Mouse (Mus musculus) midbrain, embryonic 11.5 days (tissue): ENCODE measurements around the gene Kcnh7. TPM values are rescaled to one million over a fixed set of nuclear protein-coding genes. Genes with fewer than 3 reads are reported as not detected.

Experiments used
- ATAC-seq: fragments of 200-750 bp; cut with Nextera tagmentation; 2 replicates; pipeline ENCODE4 v1.8.0; 2017; ENCODE audit warnings: moderate TSS enrichment, moderate library complexity; ENCODE audit not compliant: low FRiP score
- DNase-seq: peaks from one replicate; pipeline ENCODE4 v3.0.0; 2015; ENCODE audit warnings: low spot score; ENCODE audit errors: missing footprints
- H3K27ac ChIP-seq: fragments of 300-500 bp; sonication (generic); 2 replicates; pipeline ENCODE4 v1.5.1; 2014; ENCODE audit warnings: low read depth, low read length
- H3K27me3 ChIP-seq: fragments of 300-500 bp; sonication (generic); 2 replicates; pipeline ENCODE4 v1.6.1; 2014; ENCODE audit warnings: mild to moderate bottlenecking, low read length, moderate library complexity, mixed read lengths; ENCODE audit not compliant: control insufficient read depth, insufficient read depth
- H3K36me3 ChIP-seq: fragments of 300-500 bp; sonication (generic); 2 replicates; pipeline ENCODE4 v1.6.1; 2014; ENCODE audit warnings: mild to moderate bottlenecking, low read length, moderate library complexity, mixed read lengths; ENCODE audit not compliant: control insufficient read depth, insufficient read depth
- H3K4me1 ChIP-seq: fragments of 300-500 bp; sonication (generic); 2 replicates; pipeline ENCODE4 v1.6.1; 2014; ENCODE audit warnings: low read length; ENCODE audit not compliant: control insufficient read depth, insufficient read depth
- H3K4me2 ChIP-seq: fragments of 300-500 bp; sonication (generic); 2 replicates; pipeline ENCODE4 v1.6.1; 2014; ENCODE audit warnings: mild to moderate bottlenecking, moderate library complexity
- H3K4me3 ChIP-seq: fragments of 300-500 bp; sonication (generic); 2 replicates; pipeline ENCODE4 v1.5.1; 2014; ENCODE audit warnings: low read depth, low read length
- H3K9ac ChIP-seq: fragments of 300-500 bp; sonication (generic); 2 replicates; pipeline ENCODE4 v1.6.1; 2014; ENCODE audit warnings: low read length
- H3K9me3 ChIP-seq: fragments of 300-500 bp; sonication (generic); 2 replicates; pipeline ENCODE4 v1.6.1; 2016; ENCODE audit warnings: low read length; ENCODE audit not compliant: control insufficient read depth
- WGBS: fragments of 180-500 bp; shearing (Covaris S2); extraction: QIAGEN DNeasy Blood & Tissue Kit; methylation state at CpG from one replicate; pipeline ENCODE4 v1.1.7; 2014; 5-methylcytosine and 5-hydroxymethylcytosine counted together
- polyA plus RNA-seq: library from polyadenylated mRNA; unstranded; fragments of >200 nt; fragmentation: Nextera tagmentation; extraction: Ambion mirVana; gene quantifications from 2 replicates; pipeline ENCODE4 v1.2.1, GENCODE M21; 2014

Gene Kcnh7
- polyA plus RNA-seq, 1 experiment from 2014 or later = 0.92 TPM

- Histone ChIP-seq H3K9me3 (no peaks in the 10 kb centered on the region), H3K27ac (no peak overlapping the region), H3K27me3 (no peaks in the 10 kb centered on the region), H3K4me1 (no peaks in the 10 kb centered on the region), H3K4me3 (no peak overlapping the region), H3K4me2 (no peak overlapping the region), H3K9ac (no peak overlapping the region), H3K36me3 (no peaks in the 10 kb centered on the region)
- 91% methylated on average over 4 of the region's 4 CpGs for WGBS
- DNase-seq (no peak), ATAC-seq (no peak)
These were observed 174.9 kb downstream of the Kcnh7 start for GRCm38 (mm10) chr2:63009141-63009540.

GRCm38 (mm10) chr2:63002784-63003183 lies 181.3 kb downstream of the Kcnh7 start:
- Histone ChIP-seq H3K4me3 (no peak overlapping the region), H3K9me3 (no peaks in the 10 kb centered on the region), H3K4me2 (no peak overlapping the region), H3K4me1 (no peaks in the 10 kb centered on the region), H3K27ac (no peak overlapping the region), H3K36me3 (no peaks in the 10 kb centered on the region), H3K9ac (no peak overlapping the region), H3K27me3 (no peaks in the 10 kb centered on the region)
- DNase-seq (no peak), ATAC-seq (no peak)
- 89% methylated on average over 1 of the region's 1 CpGs for WGBS

GRCm38 (mm10) chr2:62997692-62998091 lies 186.4 kb downstream of the Kcnh7 start:
- Histone ChIP-seq H3K9ac (no peak overlapping the region), H3K9me3 (no peaks in the 10 kb centered on the region), H3K4me3 (no peak overlapping the region), H3K36me3 (no peaks in the 10 kb centered on the region), H3K4me2 (no peak overlapping the region), H3K4me1 (no peaks in the 10 kb centered on the region), H3K27ac (no peak overlapping the region), H3K27me3 (no peaks in the 10 kb centered on the region)
- whole genome bisulfite sequencing = 91% methylated on average over 2 of the region's 2 CpGs
- ATAC-seq = no peak
- DNase-seq = no peak

GRCm38 (mm10) chr2:62988616-62989015 lies 195.5 kb downstream of the Kcnh7 start:
- H3K27me3 ChIP-seq = no peaks in the 10 kb centered on the region
- DNase-seq (no peak), ATAC-seq (no peak)
- H3K27ac ChIP-seq = no peak overlapping the region
- H3K4me2 ChIP-seq = no peak overlapping the region
- H3K36me3 ChIP-seq = no peaks in the 10 kb centered on the region
- H3K9me3 ChIP-seq = no peaks in the 10 kb centered on the region
- no peak overlapping the region for H3K9ac ChIP-seq
- H3K4me1 ChIP-seq = no peaks in the 10 kb centered on the region
- H3K4me3 ChIP-seq = no peak overlapping the region

- no peaks in the 10 kb centered on the region for H3K36me3 ChIP-seq
- no peak overlapping the region for H3K9ac ChIP-seq
- H3K4me3 ChIP-seq = no peak overlapping the region
- H3K4me2 ChIP-seq = no peak overlapping the region
- ATAC-seq (no peak), DNase-seq (no peak)
- H3K9me3 ChIP-seq = no peaks in the 10 kb centered on the region
- no peak overlapping the region for H3K27ac ChIP-seq
- WGBS = 54% methylated on average over 2 of the region's 2 CpGs
- no peaks in the 10 kb centered on the region for H3K27me3 ChIP-seq
- no peaks in the 10 kb centered on the region for H3K4me1 ChIP-seq
These were observed 200.2 kb downstream of the Kcnh7 start for GRCm38 (mm10) chr2:62983936-62984335.

- Histone ChIP-seq H3K4me1 (no peaks in the 10 kb centered on the region), H3K27ac (no peak overlapping the region), H3K4me3 (no peak overlapping the region), H3K36me3 (no peaks in the 10 kb centered on the region), H3K4me2 (no peak overlapping the region), H3K9me3 (no peaks in the 10 kb centered on the region), H3K27me3 (no peaks in the 10 kb centered on the region), H3K9ac (no peak overlapping the region)
- WGBS = 85% methylated on average over 1 of the region's 1 CpGs
- ATAC-seq (no peak), DNase-seq (no peak)
These were observed 248.7 kb downstream of the Kcnh7 start for GRCm38 (mm10) chr2:62935273-62935874.

GRCm38 (mm10) chr2:62928494-62928893 lies 255.6 kb downstream of the Kcnh7 start:
- Histone ChIP-seq H3K9ac (no peak overlapping the region), H3K4me3 (no peak overlapping the region), H3K27me3 (no peaks in the 10 kb centered on the region), H3K27ac (no peak overlapping the region), H3K36me3 (no peaks in the 10 kb centered on the region), H3K4me1 (no peaks in the 10 kb centered on the region), H3K4me2 (no peak overlapping the region), H3K9me3 (no peaks in the 10 kb centered on the region)
- DNase-seq (no peak), ATAC-seq (no peak)
- WGBS = 89% methylated on average over 3 of the region's 3 CpGs

GRCm38 (mm10) chr2:62928065-62928464 lies 256.0 kb downstream of the Kcnh7 start:
- 60% methylated on average over 3 of the region's 3 CpGs for WGBS
- no peaks in the 10 kb centered on the region for H3K27me3 ChIP-seq
- no peak for DNase-seq
- no peaks in the 10 kb centered on the region for H3K4me1 ChIP-seq
- H3K27ac ChIP-seq = no peak overlapping the region
- no peak for ATAC-seq
- no peak overlapping the region for H3K9ac ChIP-seq
- no peak overlapping the region for H3K4me2 ChIP-seq
- H3K36me3 ChIP-seq = no peaks in the 10 kb centered on the region
- H3K9me3 ChIP-seq = no peaks in the 10 kb centered on the region
- no peak overlapping the region for H3K4me3 ChIP-seq

- 86% methylated on average over 4 of the region's 4 CpGs for WGBS
- H3K36me3 ChIP-seq = no peaks in the 10 kb centered on the region
- H3K9me3 ChIP-seq = no peaks in the 10 kb centered on the region
- H3K4me3 ChIP-seq = no peak overlapping the region
- H3K27ac ChIP-seq = no peak overlapping the region
- H3K4me2 ChIP-seq = no peak overlapping the region
- DNase-seq (no peak), ATAC-seq (no peak)
- H3K9ac ChIP-seq = no peak overlapping the region
- H3K27me3 ChIP-seq = no peaks in the 10 kb centered on the region
- H3K4me1 ChIP-seq = no peaks in the 10 kb centered on the region
These were observed 260.3 kb downstream of the Kcnh7 start for GRCm38 (mm10) chr2:62923803-62924202.
